Mouse (Mus musculus) layer of hippocampus, postnatal 14 days (tissue): Measurements from ENCODE around the gene Vmn2r55. TPM values are rescaled to one million over a fixed set of nuclear protein-coding genes. Genes with fewer than 3 reads are reported as not detected.
"Not testable (repeated sequence)": the region's sequence is repeated elsewhere in the genome, so short reads cannot be mapped to it uniquely, and the experiment has no call there.

Source experiments
- DNase-seq, 2 experiments: peaks; one replicate each; pipeline ENCODE4 v3.0.0; 2021 to 2022; ENCODE audit warnings: low spot score in 2 of 2, mixed read lengths in 1 of 2
- long read RNA-seq, 2 experiments: library from polyadenylated mRNA; stranded (forward); transcript quantifications; one replicate each; pipeline ENCODE4 v2.0.0; 2021
- total RNA-seq, 2 experiments: library from RNA; stranded (reverse); gene quantifications; 2 replicates each; pipeline ENCODE4 v1.2.3; 2021

Gene Vmn2r55
- not detected for total RNA-seq
- long read RNA-seq, experiment 1: 0 reads
- long read RNA-seq, experiment 2: 0 reads

DNA sequence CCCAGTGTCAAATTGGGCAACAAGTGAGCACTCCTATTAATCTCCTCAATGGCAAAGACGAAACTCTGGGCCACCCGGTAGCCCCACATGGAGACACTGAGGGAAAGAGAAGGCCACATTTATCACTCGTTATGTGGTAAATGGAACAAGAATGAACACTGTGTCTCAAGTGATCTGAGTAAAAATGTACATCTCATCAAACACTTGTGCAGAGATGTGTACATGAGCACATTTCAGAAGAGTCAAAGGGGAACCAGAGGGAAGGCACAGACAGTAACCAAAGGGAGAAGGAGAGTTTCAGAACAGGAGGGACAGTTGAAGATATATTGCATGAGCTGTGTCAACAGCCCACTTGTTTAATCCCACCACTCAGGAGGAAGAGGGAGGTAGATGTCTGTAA, at the start of gene Vmn2r55:
Gene Vmn2r55, minus strand, starts transcription at position 101 of the 400 bp plus-strand sequence.
- DNase-seq: not testable (repeated sequence)

DNA sequence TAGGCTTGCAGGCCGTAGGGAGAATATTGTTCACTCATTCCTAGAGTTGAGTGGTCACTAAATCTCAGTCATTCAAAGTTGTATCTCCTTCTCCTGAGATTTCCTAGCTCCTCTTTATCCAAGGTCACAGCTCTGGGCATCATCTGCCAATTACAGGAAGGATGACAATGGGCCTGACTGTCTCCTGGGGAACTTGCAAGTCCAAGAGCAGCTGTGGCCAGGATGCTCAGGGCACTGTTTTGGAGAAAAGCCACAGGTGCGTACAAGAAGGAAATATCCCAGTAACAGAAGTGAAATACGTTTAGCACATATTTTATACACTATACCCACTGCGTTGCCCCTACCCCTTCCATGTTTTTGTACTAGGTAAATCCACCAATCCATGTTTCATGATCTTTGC, 44.6 kb downstream of the Vmn2r55 start, which contains the start of gene Vmn2r54:
Gene Vmn2r54, minus strand, starts transcription at position 101 of the 400 bp plus-strand sequence.
- not testable (repeated sequence) for DNase-seq

DNA sequence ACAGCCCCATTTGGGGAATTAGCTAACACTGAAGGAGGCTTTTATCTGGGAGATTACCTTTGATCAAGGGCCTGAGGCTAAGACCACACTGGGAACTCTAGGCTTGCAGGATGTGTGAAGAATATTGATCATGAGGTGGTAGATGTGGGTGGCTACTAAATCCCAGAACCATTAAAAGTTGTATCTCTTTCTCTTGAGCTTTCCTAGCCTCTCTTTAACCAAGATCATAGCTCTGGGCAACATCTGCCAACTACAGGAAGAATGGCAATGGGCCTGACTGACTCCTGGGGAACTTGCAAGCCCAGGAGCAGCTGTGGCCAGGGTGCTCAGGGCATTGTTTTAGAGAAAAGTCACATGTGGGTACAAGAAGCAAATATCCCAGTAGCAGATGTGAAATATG, 76.1 kb downstream of the Vmn2r55 start, which contains the start of gene Vmn2r53:
Gene Vmn2r53, minus strand, starts transcription at position 101 of the 400 bp plus-strand sequence.
- no peak for DNase-seq

Other genes starting within 250 kb of the Vmn2r55 start
- 10 to 100 TPM; 12.6 to 14.3 TPM for gene Zfp606, start 206.7 kb downstream of the Vmn2r55 start, total RNA-seq
- not detected for gene 2900092C05Rik, start 172.5 kb downstream of the Vmn2r55 start, total RNA-seq
- gene Vmn2r53, start 76.2 kb downstream of the Vmn2r55 start, total RNA-seq: under 1 TPM; 0.05 TPM
- gene Vmn2r54, start 44.7 kb downstream of the Vmn2r55 start, total RNA-seq: not detected
- not detected for gene Vmn2r56, start 50.0 kb upstream of the Vmn2r55 start, total RNA-seq
- gene Zscan18, start 118.6 kb upstream of the Vmn2r55 start, total RNA-seq: 10 to 100 TPM; 16.8 to 21.9 TPM
- 10 to 100 TPM; 19.5 to 20.2 TPM for gene Zfp329, start 133.9 kb upstream of the Vmn2r55 start, total RNA-seq
- gene Zfp110, start 149.8 kb upstream of the Vmn2r55 start, total RNA-seq: 10 to 100 TPM; 16.1 to 16.8 TPM
- gene Zfp128, start 196.2 kb upstream of the Vmn2r55 start, total RNA-seq: 1 to 10 TPM; 6.2 to 7.3 TPM
- 10 to 100 TPM; 11.9 to 14.5 TPM for gene Zscan22, start 212.8 kb upstream of the Vmn2r55 start, total RNA-seq
- gene Rps5, start 237.3 kb upstream of the Vmn2r55 start, total RNA-seq: 100 to 1,000 TPM; 418 to 457 TPM
- 1 to 10 TPM in 1 of 2 experiments, under 1 TPM in 1; 0.92 to 1.2 TPM for gene Rnf225, start 242.4 kb upstream of the Vmn2r55 start, total RNA-seq